Mouse (Mus musculus) limb, embryonic 13.5 days (tissue): Measurements from ENCODE around the gene Txndc17. TPM values are rescaled to one million over a fixed set of nuclear protein-coding genes. Genes with fewer than 3 reads are reported as not detected.

Source experiments
- polyA plus RNA-seq: library from polyadenylated mRNA; unstranded; fragments of >200 nt; fragmentation: Nextera tagmentation; extraction: Ambion mirVana; gene quantifications from 2 replicates; pipeline ENCODE4 v1.2.1, GENCODE M21; 2015

Txndc17 gene
- polyA plus RNA-seq, 1 experiment from 2014 or later, result 229 TPM

Other genes starting within 250 kb of the Txndc17 start
- gene Aipl1, start 170.0 kb upstream of the Txndc17 start, polyA plus RNA-seq, result 0.27 and 0.33 TPM in 2 replicates
- 99.8 and 103 TPM in 2 replicates for gene Pimreg, start 165.5 kb upstream of the Txndc17 start, polyA plus RNA-seq
- gene Pitpnm3, start 71.8 kb upstream of the Txndc17 start, polyA plus RNA-seq, result 0.08 and 0.14 TPM in 2 replicates
- 0.84 and 1.1 TPM in 2 replicates for gene Gm43951, start 707 bp upstream of the Txndc17 start, polyA plus RNA-seq
- gene 4933427D14Rik, start 88 bp upstream of the Txndc17 start, polyA plus RNA-seq, result 18.1 and 18.3 TPM in 2 replicates
- gene Med31, start 8.0 kb downstream of the Txndc17 start, polyA plus RNA-seq, result 48.9 and 49.6 TPM in 2 replicates
- 0.18 and 0.84 TPM in 2 replicates for gene Slc13a5, start 59.7 kb downstream of the Txndc17 start, polyA plus RNA-seq
- 2.4 and 2.5 TPM in 2 replicates for gene Xaf1, start 94.1 kb downstream of the Txndc17 start, polyA plus RNA-seq
- not detected in 2 replicates for gene Fbxo39, start 106.9 kb downstream of the Txndc17 start, polyA plus RNA-seq
- 3.2 and 3.6 TPM in 2 replicates for gene Tekt1, start 154.9 kb downstream of the Txndc17 start, polyA plus RNA-seq
- 38.3 and 41.5 TPM in 2 replicates for gene Smtnl2, start 204.2 kb downstream of the Txndc17 start, polyA plus RNA-seq
- gene Ggt6, start 228.0 kb downstream of the Txndc17 start, polyA plus RNA-seq, result 0.74 and 0.92 TPM in 2 replicates
- 159 and 164 TPM in 2 replicates for gene Mybbp1a, start 233.8 kb downstream of the Txndc17 start, polyA plus RNA-seq